In genomic region chr5:122589891-122590290, GRCm38 (mm10) we compare ENCODE assay signal across 15 mouse cellular contexts.
"Had no signal": no experiment of that assay in that cellular context is flagged by ENCODE, and none has a peak within 500 bp of the region (broad histone marks: within the 10 kb centered on the region; RNA-seq: fewer than 3 reads in every experiment).

No protein-coding gene starts in this region.

- H3K27me3 ChIP-seq: neural tube, embryonic 15.5 days; stomach, embryonic 15.5 days had no signal

- H3K4me3 ChIP-seq: neural tube, embryonic 15.5 days; stomach, embryonic 15.5 days had no signal

- H3K4me1 ChIP-seq: neural tube, embryonic 15.5 days; stomach, embryonic 15.5 days had no signal

- H3K9ac ChIP-seq: neural tube, embryonic 15.5 days; stomach, embryonic 15.5 days had no signal

- H3K4me2 ChIP-seq: neural tube, embryonic 15.5 days; stomach, embryonic 15.5 days had no signal

- H3K27ac ChIP-seq: neural tube, embryonic 15.5 days; stomach, embryonic 15.5 days; stomach, postnatal 0 days had no signal

- H3K9me3 ChIP-seq: neural tube, embryonic 15.5 days; stomach, embryonic 15.5 days had no signal

- DNase-seq: retina, postnatal 1 day; right cerebral cortex, adult 18-20 months; right cerebral cortex, postnatal 14 days; right cerebral cortex, postnatal 25 days; right cerebral cortex, postnatal 4 days; spleen, adult 18-20 months; thymus, adult 18-20 months; thymus, adult 2 months; thymus, postnatal 14 days; thymus, postnatal 25 days; thymus, postnatal 36 days; thymus, postnatal 4 days had no signal
